Mouse (Mus musculus) stomach, embryonic 15.5 days (tissue): ENCODE data around the gene Crtac1. TPM values are rescaled to one million over a fixed set of nuclear protein-coding genes. Genes with fewer than 3 reads are reported as not detected.

Experiments
- ATAC-seq: fragments of 200-750 bp; cut with Nextera tagmentation; 2 replicates; pipeline ENCODE4 v1.8.0; 2017; ENCODE audit warnings: low read depth, moderate number of reproducible peaks, moderate TSS enrichment; ENCODE audit not compliant: insufficient read depth, low FRiP score
- H3K27ac ChIP-seq: fragments of 300-500 bp; sonication (generic); 2 replicates; pipeline ENCODE4 v1.5.1; 2015; ENCODE audit warnings: mild to moderate bottlenecking, inconsistent platforms
- H3K27me3 ChIP-seq: fragments of 300-500 bp; sonication (generic); replicated peaks from 2 replicates; pipeline ENCODE4 v1.6.1; 2015; ENCODE audit warnings: inconsistent platforms
- H3K36me3 ChIP-seq: fragments of 300-500 bp; sonication (generic); 2 replicates; pipeline ENCODE4 v1.6.1; 2015; ENCODE audit warnings: inconsistent platforms
- H3K4me1 ChIP-seq: fragments of 300-500 bp; sonication (generic); 2 replicates; pipeline ENCODE4 v1.6.1; 2015; ENCODE audit warnings: inconsistent platforms
- H3K4me2 ChIP-seq: fragments of 300-500 bp; sonication (generic); 2 replicates; pipeline ENCODE4 v1.6.1; 2015; ENCODE audit warnings: mild to moderate bottlenecking, inconsistent platforms
- H3K4me3 ChIP-seq: fragments of 300-500 bp; sonication (generic); replicated peaks from 2 replicates; pipeline ENCODE4 v1.5.1; 2015; ENCODE audit warnings: inconsistent platforms
- H3K9ac ChIP-seq: fragments of 300-500 bp; sonication (generic); 2 replicates; pipeline ENCODE4 v1.6.1; 2015; ENCODE audit warnings: inconsistent platforms
- H3K9me3 ChIP-seq: fragments of 300-500 bp; sonication (generic); 2 replicates; pipeline ENCODE4 v1.6.1; 2016; ENCODE audit warnings: inconsistent platforms
- WGBS: fragments of 180-500 bp; shearing (Covaris S2); methylation state at CpG from one replicate; pipeline ENCODE4 v1.1.7; 2015; 5-methylcytosine and 5-hydroxymethylcytosine counted together
- polyA plus RNA-seq: library from polyadenylated mRNA; unstranded; fragments of >200 nt; fragmentation: Nextera tagmentation; extraction: Ambion mirVana; gene quantifications from 2 replicates; pipeline ENCODE4 v1.2.1, GENCODE M21; 2015

The Crtac1 gene
- polyA plus RNA-seq, 1 experiment from 2014 or later: 4.0 TPM

DNA sequence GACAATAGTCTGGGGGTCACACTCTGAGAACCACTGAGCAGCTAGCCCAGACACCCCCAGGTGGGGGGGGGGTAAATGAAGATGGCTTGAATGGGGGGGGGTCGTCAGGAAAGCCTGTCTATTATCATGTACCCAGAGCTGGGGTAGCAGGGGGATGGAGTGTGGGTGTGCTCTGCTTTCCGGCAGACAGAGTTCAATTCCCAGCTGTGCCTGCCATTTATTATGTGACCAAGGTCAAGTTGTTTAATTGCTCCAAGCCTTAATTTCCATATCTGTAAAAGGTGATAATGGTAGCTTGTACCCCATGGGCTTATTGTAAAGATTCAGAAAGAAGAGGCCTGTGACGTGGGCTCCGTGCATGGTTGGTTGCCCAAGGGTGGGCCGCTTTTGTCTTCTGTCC is 109.6 kb downstream of the Crtac1 start:
- no peak overlapping the region for H3K4me3 ChIP-seq
- 0 out of 2 replicates have a peak, but pooled peaks cover 9% of the 10 kb centered on the region for H3K27me3 ChIP-seq
- no peaks in the 10 kb centered on the region for H3K4me1 ChIP-seq
- H3K4me2 ChIP-seq: no peak overlapping the region
- no peak for ATAC-seq
- H3K27ac ChIP-seq: no peak overlapping the region
- H3K9me3 ChIP-seq: no peaks in the 10 kb centered on the region
- WGBS: 63% methylated on average over 5 of the region's 5 CpGs
- H3K9ac ChIP-seq: no peak overlapping the region
- no peaks in the 10 kb centered on the region for H3K36me3 ChIP-seq

DNA sequence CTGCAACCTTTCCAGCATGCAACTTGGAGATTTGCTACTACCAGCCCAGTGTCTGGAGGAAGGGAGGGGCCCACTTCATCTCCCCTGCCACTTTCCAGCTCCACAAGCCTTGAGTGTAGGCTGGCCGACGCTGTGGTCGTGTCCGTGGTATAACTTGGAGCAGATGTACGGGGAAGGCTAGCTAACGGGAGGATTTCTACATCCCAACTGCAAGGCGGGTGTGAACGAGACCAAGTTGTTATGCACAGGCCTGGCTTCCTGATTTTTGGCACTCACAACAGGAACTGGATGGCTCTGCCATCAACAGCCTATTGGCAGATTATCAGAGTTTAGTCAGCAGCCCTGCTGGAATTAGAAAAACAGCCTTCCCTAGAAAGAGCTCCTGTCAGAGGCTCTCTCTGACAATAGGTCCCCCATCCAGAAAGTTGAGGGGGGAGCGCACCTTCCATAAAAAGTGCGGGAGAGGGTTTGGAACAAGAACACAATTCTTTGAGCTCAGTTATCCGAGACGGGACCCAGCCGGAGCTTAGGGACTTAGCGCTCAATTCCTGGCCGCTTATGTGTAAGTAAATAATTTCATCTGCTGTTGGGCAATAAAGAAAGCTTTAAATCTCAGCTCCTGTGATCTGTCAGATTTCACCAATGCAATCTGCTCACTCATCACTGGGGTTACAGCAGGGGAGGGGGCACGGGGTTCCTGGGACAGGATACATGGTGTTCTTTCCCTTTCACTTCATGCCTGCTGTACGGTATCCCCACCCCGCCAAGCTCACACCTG is 113.7 kb downstream of the Crtac1 start:
- Histone ChIP-seq H3K36me3 (no peaks in the 10 kb centered on the region), H3K27ac (no peak overlapping the region), H3K4me2 (no peak overlapping the region), H3K4me3 (no peak overlapping the region), H3K9me3 (no peaks in the 10 kb centered on the region), H3K4me1 (no peaks in the 10 kb centered on the region), H3K9ac (no peak overlapping the region), H3K27me3 (0 out of 2 replicates have a peak, but pooled peaks cover 9% of the 10 kb centered on the region)
- no peak for ATAC-seq
- WGBS: 45% methylated on average over 18 of the region's 18 CpGs

GRCm38 (mm10) chr19:42316998-42317397 is 114.6 kb downstream of the Crtac1 start:
- WGBS: 68% methylated on average over 8 of the region's 8 CpGs
- H3K4me1 ChIP-seq: no peaks in the 10 kb centered on the region
- no peak for ATAC-seq
- H3K27ac ChIP-seq: no peak overlapping the region
- H3K4me2 ChIP-seq: no peak overlapping the region
- 0 out of 2 replicates have a peak, but pooled peaks cover 9% of the 10 kb centered on the region for H3K27me3 ChIP-seq
- H3K9me3 ChIP-seq: no peaks in the 10 kb centered on the region
- no peaks in the 10 kb centered on the region for H3K36me3 ChIP-seq
- no peak overlapping the region for H3K4me3 ChIP-seq
- no peak overlapping the region for H3K9ac ChIP-seq

- Histone ChIP-seq H3K4me1 (no peaks in the 10 kb centered on the region), H3K9me3 (no peaks in the 10 kb centered on the region), H3K36me3 (no peaks in the 10 kb centered on the region), H3K27ac (no peak overlapping the region), H3K4me3 (no peak overlapping the region), H3K9ac (no peak overlapping the region), H3K27me3 (0 out of 2 replicates have a peak, but pooled peaks cover 9% of the 10 kb centered on the region), H3K4me2 (no peak overlapping the region)
- ATAC-seq: no peak
- WGBS: 88% methylated on average over 2 of the region's 2 CpGs
These were observed 115.1 kb downstream of the Crtac1 start for GRCm38 (mm10) chr19:42316525-42316924.

DNA sequence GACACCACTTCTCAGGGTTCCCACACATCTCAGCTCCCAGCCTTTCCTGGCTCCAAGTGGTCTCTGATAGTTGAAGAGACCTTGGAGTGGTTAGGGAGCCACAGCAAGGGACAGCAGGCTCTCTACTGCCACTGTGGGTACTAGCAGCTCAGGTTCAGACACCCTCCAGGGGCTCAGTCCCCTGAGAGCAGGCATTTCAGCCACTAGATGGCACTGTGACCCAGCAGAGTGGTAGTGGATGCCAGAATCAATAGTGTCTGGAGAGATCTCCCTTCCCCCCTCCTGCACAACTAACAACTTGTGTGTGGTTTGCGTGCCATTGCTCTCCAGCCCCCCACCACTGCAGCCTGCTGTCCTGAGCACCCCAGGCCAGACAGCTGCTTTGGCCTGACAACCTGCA is 115.7 kb downstream of the Crtac1 start:
- H3K27ac ChIP-seq: no peak overlapping the region
- no peak overlapping the region for H3K4me2 ChIP-seq
- no peaks in the 10 kb centered on the region for H3K9me3 ChIP-seq
- no peaks in the 10 kb centered on the region for H3K4me1 ChIP-seq
- ATAC-seq: peak; percentile 65; the same call in 1 of the 2 replicates
- WGBS: 12% methylated on average over 1 of the region's 1 CpGs
- H3K9ac ChIP-seq: no peak overlapping the region
- 0 out of 2 replicates have a peak, but pooled peaks cover 9% of the 10 kb centered on the region for H3K27me3 ChIP-seq
- no peaks in the 10 kb centered on the region for H3K36me3 ChIP-seq
- no peak overlapping the region for H3K4me3 ChIP-seq

GRCm38 (mm10) chr19:42315070-42315679 is 116.4 kb downstream of the Crtac1 start:
- WGBS: 47% methylated on average over 6 of the region's 6 CpGs
- H3K27ac ChIP-seq: no peak overlapping the region
- H3K9ac ChIP-seq: no peak overlapping the region
- no peak for ATAC-seq
- no peak overlapping the region for H3K4me2 ChIP-seq
- H3K36me3 ChIP-seq: no peaks in the 10 kb centered on the region
- H3K27me3 ChIP-seq: 0 out of 2 replicates have a peak, but pooled peaks cover 9% of the 10 kb centered on the region
- no peaks in the 10 kb centered on the region for H3K4me1 ChIP-seq
- no peak overlapping the region for H3K4me3 ChIP-seq
- H3K9me3 ChIP-seq: no peaks in the 10 kb centered on the region

GRCm38 (mm10) chr19:42312191-42312590 is 119.4 kb downstream of the Crtac1 start:
- Histone ChIP-seq H3K27me3 (no peaks in the 10 kb centered on the region), H3K9ac (no peak overlapping the region), H3K9me3 (no peaks in the 10 kb centered on the region), H3K27ac (no peak overlapping the region), H3K4me3 (no peak overlapping the region), H3K4me2 (no peak overlapping the region), H3K36me3 (no peaks in the 10 kb centered on the region), H3K4me1 (no peaks in the 10 kb centered on the region)
- ATAC-seq: no peak
- WGBS: 70% methylated on average over 3 of the region's 3 CpGs

GRCm38 (mm10) chr19:42311332-42311731 is 120.3 kb downstream of the Crtac1 start:
- 0 out of 2 replicates have a peak, but pooled peaks cover 3% of the 10 kb centered on the region for H3K4me1 ChIP-seq
- no peaks in the 10 kb centered on the region for H3K27me3 ChIP-seq
- no peak overlapping the region for H3K9ac ChIP-seq
- no peaks in the 10 kb centered on the region for H3K9me3 ChIP-seq
- ATAC-seq: no peak
- H3K27ac ChIP-seq: no peak overlapping the region
- H3K4me3 ChIP-seq: no peak overlapping the region
- 33% methylated on average over 2 of the region's 2 CpGs for WGBS
- no peaks in the 10 kb centered on the region for H3K36me3 ChIP-seq
- H3K4me2 ChIP-seq: no peak overlapping the region

DNA sequence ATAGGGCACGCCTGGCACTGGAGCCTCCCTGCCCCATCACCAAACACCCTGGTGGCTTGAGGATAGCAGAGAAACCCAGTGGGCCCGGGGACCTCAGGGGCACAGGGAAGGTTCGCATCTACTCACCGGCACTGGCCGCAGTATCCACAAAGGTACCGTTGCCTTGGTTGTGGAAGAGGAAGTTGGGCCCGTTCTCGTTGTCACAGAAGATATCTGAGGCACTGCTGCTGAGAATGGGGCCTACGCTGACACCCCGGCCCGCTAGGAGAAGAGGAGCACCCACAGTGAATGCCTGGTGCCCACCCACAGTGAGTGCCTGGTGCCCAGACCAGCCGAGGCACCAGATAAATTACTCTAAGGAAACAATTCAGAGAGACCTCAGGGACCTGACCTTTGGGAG is 122.7 kb downstream of the Crtac1 start:
- Histone ChIP-seq H3K27ac (no peak overlapping the region), H3K4me2 (no peak overlapping the region), H3K9ac (no peak overlapping the region), H3K9me3 (no peaks in the 10 kb centered on the region), H3K4me1 (0 out of 2 replicates have a peak, but pooled peaks cover 3% of the 10 kb centered on the region), H3K36me3 (no peaks in the 10 kb centered on the region), H3K27me3 (no peaks in the 10 kb centered on the region), H3K4me3 (no peak overlapping the region)
- WGBS: 76% methylated on average over 12 of the region's 12 CpGs
- no peak for ATAC-seq

DNA sequence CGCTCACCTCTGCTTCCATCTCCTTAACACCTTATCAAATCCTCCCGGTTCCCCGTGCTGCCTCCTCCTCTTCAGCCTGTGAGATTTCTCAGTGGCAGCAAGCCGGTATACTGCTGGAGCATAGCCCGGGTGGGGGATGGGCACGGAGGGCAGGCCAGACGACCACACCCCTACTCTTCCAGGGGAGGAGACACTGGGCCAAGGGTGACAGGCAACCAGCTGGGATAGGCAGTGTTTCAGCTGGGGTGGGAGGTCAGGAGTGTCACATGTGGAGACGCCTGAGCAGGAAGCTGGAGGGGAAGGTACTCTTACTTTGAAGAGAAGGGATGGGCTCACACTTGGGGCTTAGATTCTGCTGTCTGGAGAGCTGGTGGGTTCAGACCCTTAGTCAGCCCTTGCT is 124.6 kb downstream of the Crtac1 start:
- no peak overlapping the region for H3K4me2 ChIP-seq
- no peaks in the 10 kb centered on the region for H3K9me3 ChIP-seq
- H3K4me3 ChIP-seq: no peak overlapping the region
- H3K27ac ChIP-seq: no peak overlapping the region
- 7% methylated on average over 8 of the region's 8 CpGs for WGBS
- H3K9ac ChIP-seq: no peak overlapping the region
- ATAC-seq: peak; percentile 14; the same call in 1 of the 2 replicates
- 0 out of 2 replicates have a peak, but pooled peaks cover 3% of the 10 kb centered on the region for H3K4me1 ChIP-seq
- no peaks in the 10 kb centered on the region for H3K36me3 ChIP-seq
- no peaks in the 10 kb centered on the region for H3K27me3 ChIP-seq

DNA sequence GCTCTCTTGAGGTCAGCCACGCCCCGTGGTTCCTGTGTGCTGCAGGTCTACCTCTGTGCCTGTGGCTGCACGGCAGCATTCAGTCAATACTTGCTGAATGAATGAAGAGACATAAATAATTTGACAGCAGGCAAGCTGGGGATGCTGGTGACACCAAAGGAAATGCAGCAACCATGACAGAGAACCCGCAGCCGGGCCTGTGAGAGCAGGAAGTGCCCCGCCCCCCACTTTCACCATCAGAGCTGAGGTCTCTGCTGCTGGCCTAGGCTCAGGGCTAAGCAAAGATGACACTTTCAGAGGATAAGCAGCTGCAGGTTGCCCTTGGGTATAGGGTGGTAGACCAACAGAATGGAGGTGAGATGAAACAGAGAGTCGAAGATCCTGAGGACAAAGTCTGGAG is 125.4 kb downstream of the Crtac1 start:
- H3K4me3 ChIP-seq: no peak overlapping the region
- WGBS: 38% methylated on average over 7 of the region's 7 CpGs
- H3K27me3 ChIP-seq: no peaks in the 10 kb centered on the region
- no peak overlapping the region for H3K4me2 ChIP-seq
- no peaks in the 10 kb centered on the region for H3K9me3 ChIP-seq
- ATAC-seq: no peak
- no peak overlapping the region for H3K27ac ChIP-seq
- H3K9ac ChIP-seq: no peak overlapping the region
- H3K36me3 ChIP-seq: no peaks in the 10 kb centered on the region
- H3K4me1 ChIP-seq: 0 out of 2 replicates have a peak, but pooled peaks cover 3% of the 10 kb centered on the region

GRCm38 (mm10) chr19:42305746-42306145 is 125.8 kb downstream of the Crtac1 start:
- Histone ChIP-seq H3K27me3 (no peaks in the 10 kb centered on the region), H3K36me3 (no peaks in the 10 kb centered on the region), H3K27ac (no peak overlapping the region), H3K4me2 (no peak overlapping the region), H3K9me3 (no peaks in the 10 kb centered on the region), H3K4me3 (no peak overlapping the region), H3K4me1 (0 out of 2 replicates have a peak, but pooled peaks cover 3% of the 10 kb centered on the region), H3K9ac (no peak overlapping the region)
- WGBS: 64% methylated on average over 8 of the region's 8 CpGs
- ATAC-seq: no peak
